Mouse (Mus musculus): ENCODE measurements around the gene C2cd5. TPM values are rescaled to one million over a fixed set of nuclear protein-coding genes. Genes with fewer than 3 reads are reported as not detected.

C2cd5 gene
- polyA plus RNA-seq, 1 experiment from 2014 or later: 45.0 TPM

DNA sequence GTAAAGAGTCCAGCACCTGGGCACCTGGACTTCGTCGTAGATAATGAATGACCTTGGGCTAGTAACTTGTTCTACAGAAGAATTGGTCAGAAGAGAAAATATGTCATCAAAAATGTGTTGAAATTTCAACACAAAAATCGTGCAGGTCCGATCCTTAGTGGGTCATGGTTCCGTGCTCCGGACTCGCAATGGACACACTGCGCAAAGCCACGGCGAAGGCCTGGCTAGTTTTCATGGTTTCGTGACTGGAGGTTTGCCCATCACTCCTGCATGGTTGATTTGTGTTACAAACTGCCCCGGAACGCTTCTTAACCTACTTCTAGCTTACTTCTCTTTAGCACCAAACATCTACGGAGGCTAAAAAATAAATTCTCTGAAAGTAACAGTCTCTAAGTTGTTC is 137.1 kb downstream of the C2cd5 start:
- Histone ChIP-seq H3K9me3 (no peaks in the 10 kb centered on the region; the same call in 1 of the 2 replicates), H3K36me3 (peaks cover 12% of the 10 kb centered on the region), H3K4me1 (replicated peaks) (peaks cover 40% of the 10 kb centered on the region), H3K4me2 (replicated peaks) (peak overlapping the region; percentile 84), H3K9ac (replicated peaks) (peak overlapping the region; percentile 95), H3K4me3 (replicated peaks) (peak overlapping the region; percentile 72), H3K27me3 (no peaks in the 10 kb centered on the region), H3K27ac (no peak overlapping the region; the same call in 1 of the 2 replicates)
- WGBS: 94% methylated on average over 14 of the region's 14 CpGs
- ATAC-seq: no peak

DNA sequence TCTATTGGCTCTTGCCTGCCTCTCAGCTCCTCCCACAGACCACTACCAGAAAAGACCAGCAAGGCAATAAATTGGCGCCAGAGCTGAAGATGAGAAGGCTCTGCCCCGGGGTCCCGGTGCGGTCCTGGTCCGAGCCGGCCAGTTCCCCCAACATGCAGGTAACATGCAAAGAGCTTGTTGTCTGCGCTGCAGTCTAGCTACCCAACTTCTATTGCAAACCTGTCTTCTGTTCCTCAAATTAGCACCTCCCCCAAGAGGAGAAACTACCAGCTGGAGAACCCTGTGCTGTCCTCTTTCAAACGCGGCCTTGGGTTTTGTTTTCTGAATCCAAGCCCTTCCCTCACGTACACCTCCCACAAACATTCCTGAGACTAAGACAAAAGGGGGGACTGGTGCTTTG is 137.5 kb downstream of the C2cd5 start:
- peaks cover 12% of the 10 kb centered on the region for H3K36me3 ChIP-seq
- no peak overlapping the region for H3K27ac ChIP-seq
- peaks cover 40% of the 10 kb centered on the region for H3K4me1 ChIP-seq (replicated peaks)
- H3K9me3 ChIP-seq: no peaks in the 10 kb centered on the region; the same call in 1 of the 2 replicates
- 0 out of 2 replicates have a peak overlapping the region, but pooled peaks have one; percentile 95 for H3K9ac ChIP-seq (replicated peaks)
- H3K4me3 ChIP-seq (replicated peaks): peak overlapping the region; percentile 72
- peak overlapping the region; percentile 84 for H3K4me2 ChIP-seq (replicated peaks)
- whole genome bisulfite sequencing: 81% methylated on average over 10 of the region's 10 CpGs
- ATAC-seq: no peak
- no peaks in the 10 kb centered on the region for H3K27me3 ChIP-seq

DNA sequence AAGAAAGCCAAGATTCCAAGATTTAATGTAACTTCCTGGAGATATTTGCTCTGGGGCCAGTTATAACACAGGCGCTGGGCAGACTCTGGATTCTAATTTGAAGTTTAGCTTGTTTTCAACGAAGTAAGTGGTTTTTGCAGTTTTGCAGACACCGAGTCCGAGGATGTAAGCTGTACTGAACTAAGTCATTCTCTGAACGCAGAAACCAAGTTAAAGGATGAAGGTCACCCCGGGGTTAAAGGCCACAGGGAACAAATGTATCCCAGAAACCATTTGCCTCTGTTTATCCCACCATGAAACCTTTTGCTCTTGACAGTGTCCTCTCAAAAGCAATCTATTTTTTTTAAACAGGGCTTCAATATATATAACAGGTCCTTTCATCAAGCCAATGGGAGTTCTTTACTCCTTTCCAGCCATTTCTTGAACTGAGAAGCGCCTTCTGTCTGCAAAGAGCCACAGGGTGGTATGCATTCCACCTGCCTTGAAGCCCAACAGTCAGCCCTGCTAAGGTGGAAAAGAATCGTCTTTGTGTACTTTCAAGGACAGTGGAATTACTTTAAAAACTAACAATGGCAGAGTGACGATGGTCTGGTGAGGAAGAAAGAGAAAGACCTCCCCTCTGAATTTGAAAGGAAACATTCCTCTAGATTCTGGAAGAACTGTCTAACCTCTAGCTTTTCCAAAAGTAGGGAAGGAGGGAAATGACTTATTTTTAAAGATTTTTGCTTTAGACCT is 138.1 kb downstream of the C2cd5 start:
- ATAC-seq: no peak
- Histone ChIP-seq H3K36me3 (peaks cover 12% of the 10 kb centered on the region), H3K27me3 (no peaks in the 10 kb centered on the region), H3K9ac (replicated peaks) (peak overlapping the region; percentile 95; the same call in 1 of the 2 replicates), H3K4me2 (replicated peaks) (peak overlapping the region; percentile 84), H3K9me3 (no peaks in the 10 kb centered on the region; the same call in 1 of the 2 replicates), H3K4me3 (replicated peaks) (peak overlapping the region; percentile 72), H3K4me1 (replicated peaks) (peaks cover 40% of the 10 kb centered on the region), H3K27ac (no peak overlapping the region)
- WGBS: 81% methylated on average over 9 of the region's 9 CpGs

Other genes with a start within 250 kb of the C2cd5 start
- 8.0 and 8.4 TPM in 2 replicates for gene St8sia1, start 135.7 kb downstream of the C2cd5 start, polyA plus RNA-seq (2015; fragmentation: Nextera tagmentation; extraction: Ambion mirVana)
- 32.8 and 34.2 TPM in 2 replicates for gene Etnk1, start 67.1 kb upstream of the C2cd5 start, polyA plus RNA-seq (2015; fragmentation: Nextera tagmentation; extraction: Ambion mirVana)

Data from midbrain, embryonic 13.5 days (tissue).